Mouse (Mus musculus) G1E (cell line): Measurements from ENCODE around the gene Gstm5. TPM values are rescaled to one million over a fixed set of nuclear protein-coding genes. Genes with fewer than 3 reads are reported as not detected.

Experiments
- ATAC-seq: 2 replicates; pipeline ENCODE4 v1.8.0; 2016; ENCODE audit warnings: mild to moderate bottlenecking; ENCODE audit not compliant: insufficient number of reproducible peaks, poor library complexity, low FRiP score, severe bottlenecking; ENCODE audit errors: extremely low read depth
- DNase-seq: peaks from one replicate; pipeline ENCODE4 v3.0.0; 2012; ENCODE audit warnings: low spot score
- H3K27me3 ChIP-seq: 2 replicates; pipeline ENCODE4 v1.6.1; 2012; ENCODE audit warnings: mild to moderate bottlenecking, low read length, inconsistent platforms; ENCODE audit not compliant: insufficient read depth
- H3K36me3 ChIP-seq: replicated peaks from 2 replicates; pipeline ENCODE3; 2012; ENCODE audit warnings: mild to moderate bottlenecking, inconsistent platforms
- H3K4me1 ChIP-seq: 2 replicates; pipeline ENCODE4 v1.6.1; 2012; ENCODE audit warnings: low read depth, low read length, inconsistent platforms, mixed read lengths; ENCODE audit not compliant: insufficient read depth
- H3K4me3 ChIP-seq: 2 replicates; pipeline ENCODE4 v1.5.1; 2012; ENCODE audit warnings: low read depth, mild to moderate bottlenecking, inconsistent platforms, low read length, moderate library complexity, mixed read lengths
- H3K9me3 ChIP-seq: replicated peaks from 2 replicates; pipeline ENCODE4 v1.6.1; 2012; ENCODE audit warnings: inconsistent platforms
- CTCF ChIP-seq: IDR thresholded peaks from 2 replicates; pipeline ENCODE4 v1.5.1; 2012; ENCODE audit warnings: low read depth, low read length, inconsistent platforms, mixed read lengths
- GATA1 ChIP-seq: IDR thresholded peaks from 2 replicates; pipeline ENCODE4 v1.6.1; 2012; ENCODE audit warnings: borderline replicate concordance, low read length, inconsistent platforms, mixed read lengths
- GATA2 ChIP-seq: IDR thresholded peaks from 2 replicates; pipeline ENCODE4 v1.6.1; 2012; ENCODE audit warnings: low read depth, low read length, inconsistent platforms, borderline replicate concordance
- POLR2AphosphoS5 ChIP-seq: IDR thresholded peaks from 2 replicates; pipeline ENCODE4 v1.6.1; 2012; ENCODE audit warnings: low read depth, low read length, inconsistent platforms; ENCODE audit not compliant: insufficient replicate concordance
- TAL1 ChIP-seq: conservative IDR thresholded peaks from 2 replicates; pipeline ENCODE4 v1.6.1; 2012; ENCODE audit warnings: low read depth, low read length, inconsistent platforms, mixed read lengths
- polyA plus RNA-seq: library from polyadenylated mRNA; stranded (reverse); fragments of >175 nt; gene quantifications from 2 replicates; pipeline ENCODE4 v1.2.3, GENCODE M21; 2012
- total RNA-seq, 2 experiments: library from RNA; stranded (forward) in 1 of 2; stranded (reverse) in 1 of 2; fragments of 200-1000 nt in 1 of 2; fragments of >200 nt in 1 of 2; fragmentation: Nextera tagmentation in 1 of 2; gene quantifications; 2 replicates each; pipeline ENCODE4 v1.2.3; 2014 to 2017

Gstm5 gene
- total and polyA plus RNA-seq, 3 experiments, result not detected

DNA sequence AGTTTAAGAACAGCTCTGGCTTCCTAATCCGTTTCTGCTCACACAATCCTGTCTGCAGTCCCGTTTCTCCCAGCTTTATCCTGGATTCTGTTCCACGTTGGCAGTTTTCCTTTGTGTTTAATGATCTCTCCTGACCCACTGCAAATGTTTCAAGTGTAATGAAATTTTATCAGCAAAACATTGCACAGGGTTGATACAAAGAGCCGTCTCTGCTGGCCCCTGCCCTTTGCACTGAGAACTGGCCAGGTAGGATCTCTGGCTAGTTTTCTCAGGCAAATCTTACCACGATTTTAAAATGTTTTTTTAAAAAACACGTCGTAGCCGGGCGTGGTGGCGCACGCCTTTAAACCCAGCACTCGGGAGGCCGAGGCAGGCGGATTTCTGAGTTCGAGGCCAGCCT is 21.1 kb downstream of the Gstm5 start:
- Histone ChIP-seq H3K9me3 (no peaks in the 10 kb centered on the region), H3K4me1 (no peaks in the 10 kb centered on the region), H3K36me3 (no peaks in the 10 kb centered on the region), H3K4me3 (no peak overlapping the region), H3K27me3 (peaks cover 11% of the 10 kb centered on the region; the same call in 1 of the 2 replicates)
- ATAC-seq (no peak), DNase-seq (no peak)
- TF ChIP-seq POLR2AphosphoS5, result no peak
- TF ChIP-seq CTCF, result no peak
- TF ChIP-seq GATA2, result no peak
- TF ChIP-seq GATA1, result no peak
- TF ChIP-seq TAL1, result no peak

DNA sequence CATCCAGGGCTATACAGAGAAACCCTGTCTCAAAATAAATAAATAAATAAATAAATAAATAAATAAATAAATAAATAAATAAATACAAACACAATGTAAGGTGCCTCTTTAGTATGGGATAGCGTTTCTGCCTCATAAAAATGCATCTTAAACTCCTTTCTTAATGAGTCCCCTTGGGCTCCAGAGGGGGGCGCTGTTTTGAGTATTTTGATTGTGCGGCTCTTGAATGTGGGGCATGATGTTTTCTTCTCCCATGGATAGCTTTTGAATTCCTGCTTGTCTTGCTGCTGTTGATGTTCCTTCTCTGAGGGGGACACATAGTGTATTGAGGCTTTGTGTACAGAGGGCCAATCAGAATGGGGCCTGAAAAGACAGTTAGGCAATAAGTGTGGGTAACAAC is 21.5 kb downstream of the Gstm5 start:
- DNase-seq, result no peak
- H3K4me3 ChIP-seq, result no peak overlapping the region
- no peaks in the 10 kb centered on the region for H3K36me3 ChIP-seq
- H3K9me3 ChIP-seq, result no peaks in the 10 kb centered on the region
- peaks cover 11% of the 10 kb centered on the region; the same call in 1 of the 2 replicates for H3K27me3 ChIP-seq
- TF ChIP-seq GATA2, result no peak
- TF ChIP-seq CTCF, result peak; percentile 14; the same call in 1 of the 2 replicates
- no peaks in the 10 kb centered on the region for H3K4me1 ChIP-seq
- no peak for ATAC-seq

DNA sequence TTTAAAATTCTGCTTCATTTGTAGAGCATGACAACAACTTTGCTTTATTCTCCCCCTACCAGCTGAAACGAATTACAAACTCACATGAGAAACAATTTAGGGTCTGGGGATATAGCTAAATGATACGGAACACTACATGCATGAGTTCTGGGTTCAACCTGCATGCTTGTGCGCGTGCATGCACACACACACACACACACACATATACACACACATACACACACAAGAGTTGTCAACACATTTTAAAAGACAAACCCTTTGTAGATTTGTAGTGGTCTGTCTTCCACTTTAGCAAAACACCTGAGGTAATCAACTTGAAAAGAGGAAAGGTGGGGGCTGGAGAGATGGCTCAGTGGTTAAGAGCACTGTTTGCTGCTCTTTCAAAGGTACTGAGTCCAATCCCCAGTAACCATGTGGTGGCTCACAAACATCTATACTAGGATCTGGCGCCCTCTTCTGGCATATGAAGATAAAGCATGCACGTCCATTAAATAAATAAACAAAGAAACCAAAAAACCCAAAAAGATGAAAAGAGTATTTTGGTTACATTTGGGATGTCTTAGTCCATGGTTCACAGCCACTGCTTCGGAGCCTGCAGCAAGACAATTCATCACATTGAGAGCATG is 22.3 kb downstream of the Gstm5 start:
- no peaks in the 10 kb centered on the region for H3K4me1 ChIP-seq
- DNase-seq (no peak), ATAC-seq (no peak)
- no peaks in the 10 kb centered on the region for H3K9me3 ChIP-seq
- TF ChIP-seq GATA1 (no peak), GATA2 (no peak), POLR2AphosphoS5 (no peak), TAL1 (no peak), CTCF (no peak)
- peaks cover 11% of the 10 kb centered on the region; the same call in 1 of the 2 replicates for H3K27me3 ChIP-seq
- H3K4me3 ChIP-seq, result no peak overlapping the region
- H3K36me3 ChIP-seq, result no peaks in the 10 kb centered on the region

DNA sequence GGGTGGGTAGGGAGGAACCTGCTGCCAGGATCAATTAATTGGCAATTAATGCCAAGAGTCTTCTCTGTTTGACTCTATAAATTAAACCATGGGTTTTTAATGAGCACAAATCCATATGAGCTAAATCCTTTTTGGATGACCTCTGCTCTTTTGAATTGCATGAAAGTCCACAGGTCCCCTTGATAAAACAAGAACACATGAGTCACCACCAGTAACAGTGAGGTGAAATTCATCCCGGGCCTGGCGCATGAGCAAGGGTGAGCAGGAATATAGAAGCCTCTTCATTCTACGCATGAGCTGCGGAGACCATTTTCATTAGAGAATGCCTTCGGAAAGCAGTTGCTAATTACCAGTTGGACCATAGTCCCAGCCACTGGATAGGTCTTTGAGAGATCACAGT is 24.7 kb downstream of the Gstm5 start:
- Histone ChIP-seq H3K4me1 (no peaks in the 10 kb centered on the region), H3K4me3 (no peak overlapping the region), H3K9me3 (no peaks in the 10 kb centered on the region), H3K36me3 (no peaks in the 10 kb centered on the region), H3K27me3 (peaks cover 7% of the 10 kb centered on the region; the same call in 1 of the 2 replicates)
- no peak for TF ChIP-seq CTCF
- no peak for TF ChIP-seq GATA1
- TF ChIP-seq GATA2, result no peak
- no peak for TF ChIP-seq TAL1
- TF ChIP-seq POLR2AphosphoS5, result no peak
- ATAC-seq, result no peak
- no peak for DNase-seq

DNA sequence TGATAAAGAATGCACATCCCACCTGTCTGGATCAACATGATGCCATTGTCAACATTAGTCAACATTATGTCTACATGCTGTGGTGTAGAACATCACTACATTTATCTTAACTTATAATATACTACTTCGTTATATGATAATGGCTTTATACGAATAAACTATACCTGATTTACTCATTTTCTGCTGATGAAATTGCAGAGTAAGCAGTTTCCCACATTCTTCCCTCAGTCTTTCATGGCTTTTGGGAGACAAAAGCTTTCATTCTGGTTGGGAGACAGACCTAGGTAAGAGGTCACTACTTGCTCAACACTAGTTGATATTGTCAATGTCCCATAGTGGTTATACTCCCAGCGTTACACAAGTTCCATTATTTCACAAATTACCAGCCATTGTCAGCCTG is 29.7 kb downstream of the Gstm5 start:
- TF ChIP-seq POLR2AphosphoS5, result no peak
- no peak for TF ChIP-seq GATA2
- no peak for TF ChIP-seq TAL1
- TF ChIP-seq CTCF, result no peak
- TF ChIP-seq GATA1, result no peak
- Histone ChIP-seq H3K9me3 (no peaks in the 10 kb centered on the region), H3K36me3 (no peaks in the 10 kb centered on the region), H3K4me3 (no peak overlapping the region), H3K4me1 (no peaks in the 10 kb centered on the region), H3K27me3 (peaks cover 6% of the 10 kb centered on the region)
- ATAC-seq, result no peak
- no peak for DNase-seq

DNA sequence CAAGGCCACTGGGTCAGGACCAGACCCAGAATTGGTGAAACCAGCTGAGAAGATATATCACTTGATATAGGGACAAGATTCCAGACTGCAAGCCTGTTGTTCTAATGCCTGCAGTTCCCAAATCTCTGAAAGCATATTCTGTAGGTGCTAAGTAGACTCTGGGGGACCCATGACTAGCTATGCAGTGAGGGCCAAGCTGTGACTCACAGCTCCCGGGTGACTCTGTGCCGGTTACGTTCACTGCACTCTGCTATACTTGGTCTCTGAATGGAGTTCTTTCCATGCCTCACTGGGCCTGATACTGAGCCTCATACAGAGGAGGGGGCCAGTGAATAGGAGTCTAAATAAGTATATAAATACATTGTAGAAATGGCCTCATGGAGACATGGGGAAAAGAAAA is 32.2 kb downstream of the Gstm5 start:
- no peak for ATAC-seq
- H3K36me3 ChIP-seq, result no peaks in the 10 kb centered on the region
- H3K4me1 ChIP-seq, result no peaks in the 10 kb centered on the region
- TF ChIP-seq GATA1, result no peak
- no peaks in the 10 kb centered on the region for H3K9me3 ChIP-seq
- no peak for DNase-seq
- no peak overlapping the region for H3K4me3 ChIP-seq
- peaks cover 6% of the 10 kb centered on the region for H3K27me3 ChIP-seq

GRCm38 (mm10) chr3:107928691-107929090 is 33.1 kb downstream of the Gstm5 start:
- H3K4me1 ChIP-seq, result no peaks in the 10 kb centered on the region
- no peaks in the 10 kb centered on the region for H3K9me3 ChIP-seq
- no peak for DNase-seq
- H3K4me3 ChIP-seq, result no peak overlapping the region
- no peaks in the 10 kb centered on the region for H3K36me3 ChIP-seq
- no peak for ATAC-seq
- TF ChIP-seq CTCF (no peak), TAL1 (no peak), POLR2AphosphoS5 (no peak), GATA1 (no peak), GATA2 (no peak)
- H3K27me3 ChIP-seq, result peaks cover 11% of the 10 kb centered on the region
